Mouse (Mus musculus): Measurements from ENCODE around the gene Rbpj.
A peak's percentile ranks its signal among the peaks of the same experiment; 100 is the strongest.

Gene Rbpj

GRCm38 (mm10) chr5:53469098-53469776, 3.3 kb downstream of the Rbpj start:
- no peak for DNase-seq (ENCODE audit: low read depth, low spot score)

- no peak for DNase-seq (ENCODE audit: low read depth, low spot score)
These were observed 3.8 kb downstream of the Rbpj start for GRCm38 (mm10) chr5:53469777-53470131.

- no peak for DNase-seq (ENCODE audit: low read depth, low spot score)
These were observed 4.5 kb downstream of the Rbpj start for GRCm38 (mm10) chr5:53470141-53471079.

- DNase-seq (ENCODE audit: low read depth, low spot score), result no peak
These were observed 6.5 kb downstream of the Rbpj start for GRCm38 (mm10) chr5:53472485-53472884.

- DNase-seq (ENCODE audit: low read depth, low spot score), result no peak
These were observed 13.2 kb downstream of the Rbpj start for GRCm38 (mm10) chr5:53479161-53479560.

GRCm38 (mm10) chr5:53479891-53480290, 13.9 kb downstream of the Rbpj start:
- DNase-seq (ENCODE audit: low read depth, low spot score), result no peak

- DNase-seq (ENCODE audit: low read depth, low spot score), result no peak
These were observed 15.1 kb downstream of the Rbpj start for GRCm38 (mm10) chr5:53481021-53481420.

GRCm38 (mm10) chr5:53485069-53485628, 19.2 kb downstream of the Rbpj start:
- no peak for DNase-seq (ENCODE audit: low read depth, low spot score)

GRCm38 (mm10) chr5:53485934-53486475, 20.1 kb downstream of the Rbpj start:
- no peak for DNase-seq (ENCODE audit: low read depth, low spot score)

GRCm38 (mm10) chr5:53486966-53487592, 21.1 kb downstream of the Rbpj start:
- DNase-seq (ENCODE audit: low read depth, low spot score), result no peak

GRCm38 (mm10) chr5:53490697-53491099, 24.7 kb downstream of the Rbpj start:
- peak; percentile 71 for DNase-seq (ENCODE audit: low read depth, low spot score)

- no peak for DNase-seq (ENCODE audit: low read depth, low spot score)
These were observed 27.8 kb downstream of the Rbpj start for GRCm38 (mm10) chr5:53493756-53494155.

GRCm38 (mm10) chr5:53494536-53495159, 28.7 kb downstream of the Rbpj start:
- DNase-seq (ENCODE audit: low read depth, low spot score), result no peak

GRCm38 (mm10) chr5:53496846-53497549, 31.0 kb downstream of the Rbpj start:
- DNase-seq (ENCODE audit: low read depth, low spot score), result no peak

GRCm38 (mm10) chr5:53499571-53499970, 33.6 kb downstream of the Rbpj start:
- no peak for DNase-seq (ENCODE audit: low read depth, low spot score)

- no peak for DNase-seq (ENCODE audit: low read depth, low spot score)
These were observed 34.7 kb downstream of the Rbpj start for GRCm38 (mm10) chr5:53500509-53501145.

- DNase-seq (ENCODE audit: low read depth, low spot score), result no peak
These were observed 37.3 kb downstream of the Rbpj start for GRCm38 (mm10) chr5:53503261-53503660.

GRCm38 (mm10) chr5:53505751-53506150, 39.8 kb downstream of the Rbpj start:
- DNase-seq (ENCODE audit: low read depth, low spot score), result no peak

- DNase-seq (ENCODE audit: low read depth, low spot score), result no peak
These were observed 41.4 kb downstream of the Rbpj start for GRCm38 (mm10) chr5:53507371-53507770.

- DNase-seq (ENCODE audit: low read depth, low spot score), result no peak
These were observed 43.5 kb downstream of the Rbpj start for GRCm38 (mm10) chr5:53509465-53509864.
